Mouse (Mus musculus): Measurements from ENCODE around the gene Reg3a.
"Not testable (repeated sequence)": the region's sequence is repeated elsewhere in the genome, so short reads cannot be mapped to it uniquely, and the experiment has no call there.

Reg3a gene

GRCm38 (mm10) chr6:78380409-78380808 lies at the start of gene Reg3a:
Reg3a (plus strand) TSS chr6:78380709.
- no peak for TF ChIP-seq GATA4 (IDR thresholded peaks at IDR 0.05; ENCODE audit: insufficient replicate concordance, low read length)

GRCm38 (mm10) chr6:78331919-78332569 lies 48.5 kb upstream of the Reg3a start:
- TF ChIP-seq GATA4 (IDR thresholded peaks at IDR 0.05; ENCODE audit: insufficient replicate concordance, low read length), result no peak

GRCm38 (mm10) chr6:78340296-78340695 lies 40.2 kb upstream of the Reg3a start:
- no peak for TF ChIP-seq GATA4 (IDR thresholded peaks at IDR 0.05; ENCODE audit: insufficient replicate concordance, low read length)

GRCm38 (mm10) chr6:78341689-78342088 lies 38.8 kb upstream of the Reg3a start:
- no peak for TF ChIP-seq GATA4 (IDR thresholded peaks at IDR 0.05; ENCODE audit: insufficient replicate concordance, low read length)

- TF ChIP-seq GATA4 (IDR thresholded peaks at IDR 0.05; ENCODE audit: insufficient replicate concordance, low read length), result no peak
These were observed 18.4 kb upstream of the Reg3a start for GRCm38 (mm10) chr6:78361971-78362563.

- TF ChIP-seq GATA4 (IDR thresholded peaks at IDR 0.05; ENCODE audit: insufficient replicate concordance, low read length), result no peak
These were observed 10.2 kb upstream of the Reg3a start, which contains the start of gene Reg3b for GRCm38 (mm10) chr6:78370357-78370756. Reg3b (plus strand) TSS chr6:78370657.

GRCm38 (mm10) chr6:78378765-78379164 lies 1.7 kb upstream of the Reg3a start, which contains the start of gene Reg3d:
Reg3d (minus strand) TSS chr6:78378865.
- no peak for TF ChIP-seq GATA4 (IDR thresholded peaks at IDR 0.05; ENCODE audit: insufficient replicate concordance, low read length)

- TF ChIP-seq GATA4 (IDR thresholded peaks at IDR 0.05; ENCODE audit: insufficient replicate concordance, low read length), result no peak
These were observed 5.1 kb downstream of the Reg3a start for GRCm38 (mm10) chr6:78385609-78386008.

- TF ChIP-seq GATA4 (IDR thresholded peaks at IDR 0.05; ENCODE audit: insufficient replicate concordance, low read length), result not testable (repeated sequence)
These were observed 14.8 kb downstream of the Reg3a start, which contains the start of gene Reg2 for GRCm38 (mm10) chr6:78395323-78395722. Reg2 (plus strand) TSS chr6:78395623.

GRCm38 (mm10) chr6:78422411-78422810 lies 41.9 kb downstream of the Reg3a start, which contains the start of gene Reg1:
Reg1 (plus strand) TSS chr6:78422711.
- TF ChIP-seq GATA4 (IDR thresholded peaks at IDR 0.05; ENCODE audit: insufficient replicate concordance, low read length), result not testable (repeated sequence)

GRCm38 (mm10) chr6:78425497-78425896 lies 45.0 kb downstream of the Reg3a start:
- TF ChIP-seq GATA4 (IDR thresholded peaks at IDR 0.05; ENCODE audit: insufficient replicate concordance, low read length), result no peak

Measured in liver, adult (tissue).